Mouse (Mus musculus) embryonic facial prominence, embryonic 12.5 days (tissue): ENCODE measurements at regions not wholly inside any gene's neighbourhood (a gene's known extent, or its start where the extent isn't known, plus 50 kb on each side); places are given as distances from the start of the nearest gene placed in this dataset. TPM values are rescaled to one million over a fixed set of nuclear protein-coding genes. Genes with fewer than 3 reads are reported as not detected.
"Not testable (repeated sequence)": the region's sequence is repeated elsewhere in the genome, so short reads cannot be mapped to it uniquely, and the experiment has no call there.

Source experiments
- ATAC-seq: fragments of 200-750 bp; cut with Nextera tagmentation; 2 replicates; pipeline ENCODE4 v1.8.0; 2017; ENCODE audit not compliant: insufficient number of reproducible peaks, insufficient read depth, low FRiP score, low TSS enrichment
- H3K27ac ChIP-seq: fragments of 300-500 bp; sonication (generic); 2 replicates; pipeline ENCODE4 v1.5.1; 2016; ENCODE audit warnings: mild to moderate bottlenecking
- H3K27me3 ChIP-seq: fragments of 300-500 bp; sonication (generic); 2 replicates; pipeline ENCODE4 v1.6.1; 2016; ENCODE audit warnings: mild to moderate bottlenecking, moderate library complexity
- H3K36me3 ChIP-seq: fragments of 300-500 bp; sonication (generic); 2 replicates; pipeline ENCODE4 v1.6.1; 2016; ENCODE audit warnings: mild to moderate bottlenecking
- H3K4me1 ChIP-seq: fragments of 300-500 bp; sonication (generic); 2 replicates; pipeline ENCODE4 v1.6.1; 2016
- H3K4me2 ChIP-seq: fragments of 300-500 bp; sonication (generic); replicated peaks from 2 replicates; pipeline ENCODE4 v1.6.1; 2016; ENCODE audit warnings: mild to moderate bottlenecking, moderate library complexity
- H3K4me3 ChIP-seq: fragments of 300-500 bp; sonication (generic); 2 replicates; pipeline ENCODE4 v1.5.1; 2016; ENCODE audit warnings: mild to moderate bottlenecking
- H3K9ac ChIP-seq: fragments of 300-500 bp; sonication (generic); 2 replicates; pipeline ENCODE4 v1.6.1; 2016; ENCODE audit warnings: mild to moderate bottlenecking, moderate library complexity
- H3K9me3 ChIP-seq: fragments of 300-500 bp; sonication (generic); 2 replicates; pipeline ENCODE4 v1.6.1; 2016; ENCODE audit warnings: mild to moderate bottlenecking, moderate library complexity
- whole genome bisulfite sequencing: fragments of 180-500 bp; shearing (Covaris S2); methylation state at CpG from one replicate; pipeline ENCODE4 v1.1.7; 2016; 5-methylcytosine and 5-hydroxymethylcytosine counted together
- microRNA-seq: library from miRNA; unstranded; fragments of <30 nt; microRNA quantifications from one replicate; pipeline ENCODE4, GENCODE M21; 2017

- Histone ChIP-seq H3K4me1 (no peaks in the 10 kb centered on the region), H3K36me3 (no peaks in the 10 kb centered on the region), H3K27ac (no peak overlapping the region), H3K4me2 (no peak overlapping the region), H3K4me3 (no peak overlapping the region), H3K9me3 (no peaks in the 10 kb centered on the region), H3K9ac (no peak overlapping the region), H3K27me3 (no peaks in the 10 kb centered on the region)
- no peak for ATAC-seq
Measured at GRCm38 (mm10) chr9:25833295-25833694, 351.9 kb downstream of the Eepd1 start.

DNA sequence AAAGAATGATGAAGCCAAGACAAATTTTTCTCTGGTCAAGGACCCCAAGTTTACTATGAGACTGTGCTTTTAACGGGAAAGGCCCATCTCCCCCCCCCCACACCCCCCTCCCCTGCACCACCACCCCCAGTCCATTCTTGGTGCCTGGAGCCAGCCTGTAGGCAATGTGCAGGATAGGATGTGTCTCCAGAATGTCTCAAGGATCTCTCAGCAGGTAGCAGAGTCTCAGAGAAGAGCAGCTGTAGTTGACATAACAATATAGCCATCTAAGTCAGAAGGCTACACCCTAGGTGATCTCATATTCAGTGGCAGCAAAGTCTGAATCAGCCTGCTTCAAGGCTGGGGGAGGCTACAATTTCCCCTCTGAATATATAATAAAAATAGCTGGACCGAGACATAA is 368.6 kb downstream of the Eepd1 start:
- not testable (repeated sequence) for H3K27ac ChIP-seq, H3K4me2 ChIP-seq, H3K9ac ChIP-seq, H3K4me3 ChIP-seq, ATAC-seq, H3K36me3 ChIP-seq, H3K27me3 ChIP-seq, H3K9me3 ChIP-seq, H3K4me1 ChIP-seq
- 84% methylated on average over 2 of the region's 2 CpGs for WGBS

DNA sequence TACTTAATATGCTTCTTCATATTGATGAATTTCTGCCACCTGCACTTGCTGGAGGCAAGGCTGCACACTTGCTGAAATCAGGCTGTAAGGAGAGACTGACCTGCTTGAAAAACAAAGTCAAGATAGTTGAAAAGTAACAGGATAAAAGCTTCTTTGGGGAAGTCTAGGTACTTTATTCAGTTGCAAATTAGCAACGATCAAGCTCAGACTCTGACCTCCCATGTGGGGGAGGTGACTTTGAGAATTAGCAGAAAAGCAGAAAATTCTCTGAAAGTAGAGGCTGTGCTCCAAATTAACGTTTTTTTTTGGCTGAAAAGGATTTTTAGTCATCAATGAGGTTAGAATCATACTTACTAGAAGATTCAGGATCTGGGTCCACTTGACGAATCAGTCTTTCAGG is 369.3 kb downstream of the Eepd1 start:
- WGBS: 66% methylated on average over 3 of the region's 3 CpGs
- H3K4me3 ChIP-seq: not testable (repeated sequence)

DNA sequence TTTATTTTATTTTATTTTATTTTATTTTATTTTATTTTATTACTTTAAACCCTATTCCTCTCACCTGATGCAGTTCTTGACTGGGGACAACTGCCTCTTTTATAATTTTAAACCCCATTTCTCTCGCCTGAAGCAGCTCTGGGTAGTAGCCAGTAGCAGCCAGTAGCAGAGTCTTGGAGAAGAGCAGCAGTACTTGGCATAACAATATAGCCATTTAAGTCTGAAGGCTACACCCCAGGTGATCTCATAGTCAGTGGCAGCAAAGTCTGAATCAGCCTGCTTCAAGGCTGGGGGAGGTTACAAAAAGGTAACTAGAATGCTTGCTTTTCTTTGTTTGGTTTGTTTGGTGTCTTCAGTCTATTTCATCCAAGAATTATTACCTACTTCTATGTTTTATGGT is 373.2 kb downstream of the Eepd1 start:
- no peak overlapping the region for H3K9ac ChIP-seq
- H3K4me2 ChIP-seq: no peak overlapping the region
- no peak overlapping the region for H3K4me3 ChIP-seq
- ATAC-seq: no peak
- no peak overlapping the region for H3K27ac ChIP-seq
- H3K36me3 ChIP-seq: no peaks in the 10 kb centered on the region
- no peaks in the 10 kb centered on the region for H3K9me3 ChIP-seq
- H3K27me3 ChIP-seq: no peaks in the 10 kb centered on the region
- WGBS: 43% methylated on average over 1 of the region's 1 CpGs
- H3K4me1 ChIP-seq: no peaks in the 10 kb centered on the region

More for the DNA sequence above, 369.3 kb downstream of the Eepd1 start:
- not testable (repeated sequence) for H3K27ac ChIP-seq, H3K9me3 ChIP-seq, ATAC-seq, H3K36me3 ChIP-seq, H3K4me1 ChIP-seq, H3K9ac ChIP-seq, H3K4me2 ChIP-seq, H3K27me3 ChIP-seq

DNA sequence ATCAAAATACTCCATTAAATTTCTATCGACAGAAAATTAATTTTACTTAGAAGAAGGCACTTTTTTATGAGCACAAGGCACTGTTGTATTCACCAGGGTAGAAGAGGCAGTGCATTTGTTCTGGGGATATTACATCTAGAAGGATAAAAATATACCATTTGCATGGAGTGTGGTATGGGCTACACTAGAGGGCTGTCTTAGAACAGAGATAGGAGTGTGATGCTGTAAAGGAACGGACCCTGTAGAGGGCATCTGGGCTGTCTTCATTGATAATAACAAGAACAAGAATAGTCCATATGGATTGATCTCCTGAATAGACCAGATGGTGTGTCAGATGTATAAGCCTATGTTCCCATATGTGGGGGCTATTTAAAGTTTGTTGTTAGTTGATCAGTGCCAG is 388.9 kb downstream of the Eepd1 start:
- no peaks in the 10 kb centered on the region for H3K27me3 ChIP-seq
- 77% methylated on average over 2 of the region's 2 CpGs for WGBS
- ATAC-seq: no peak
- H3K9me3 ChIP-seq: no peaks in the 10 kb centered on the region
- no peak overlapping the region for H3K4me3 ChIP-seq
- H3K27ac ChIP-seq: no peak overlapping the region
- H3K4me2 ChIP-seq: no peak overlapping the region
- no peak overlapping the region for H3K9ac ChIP-seq
- no peaks in the 10 kb centered on the region for H3K4me1 ChIP-seq
- no peaks in the 10 kb centered on the region for H3K36me3 ChIP-seq

- H3K27ac ChIP-seq: no peak overlapping the region
- no peak overlapping the region for H3K4me3 ChIP-seq
- no peaks in the 10 kb centered on the region for H3K27me3 ChIP-seq
- H3K9me3 ChIP-seq: no peaks in the 10 kb centered on the region
- no peak overlapping the region for H3K9ac ChIP-seq
- no peaks in the 10 kb centered on the region for H3K4me1 ChIP-seq
- H3K4me2 ChIP-seq: no peak overlapping the region
- H3K36me3 ChIP-seq: no peaks in the 10 kb centered on the region
- no peak for ATAC-seq
Measured at GRCm38 (mm10) chr9:25896333-25896905, 415.1 kb downstream of the Eepd1 start.

Small RNA genes lying in the stretch of these regions (microRNA-seq; reads per million reads assigned to microRNA genes)
- not detected for gene Gm26190
